Mouse (Mus musculus) gastrocnemius, adult 18-20 months (tissue): ENCODE measurements around the gene Lrrc20. TPM values are rescaled to one million over a fixed set of nuclear protein-coding genes. Genes with fewer than 3 reads are reported as not detected.
A peak's percentile ranks its signal among the peaks of the same experiment; 100 is the strongest.
"Not testable (repeated sequence)": the region's sequence is repeated elsewhere in the genome, so short reads cannot be mapped to it uniquely, and the experiment has no call there.

Experiments
- DNase-seq: peaks from one replicate; pipeline ENCODE4 v3.0.0; 2021; ENCODE audit warnings: low spot score
- total RNA-seq, 2 experiments: library from RNA; stranded (reverse); gene quantifications; 2 replicates each; pipeline ENCODE4 v1.2.3; 2021

The Lrrc20 gene
- total RNA-seq, 2 experiments from 2014 or later = 161 to 167 TPM

- no peak for DNase-seq
These were observed 94.6 kb downstream of the Lrrc20 start for GRCm38 (mm10) chr10:61570181-61570580.

GRCm38 (mm10) chr10:61572126-61572525 is 96.5 kb downstream of the Lrrc20 start:
- peak; percentile 17 for DNase-seq

- DNase-seq = no peak
These were observed 100.6 kb downstream of the Lrrc20 start for GRCm38 (mm10) chr10:61576120-61576767.

- DNase-seq = no peak
These were observed 111.7 kb downstream of the Lrrc20 start for GRCm38 (mm10) chr10:61587241-61587849.

- no peak for DNase-seq
These were observed 122.4 kb downstream of the Lrrc20 start for GRCm38 (mm10) chr10:61597991-61598390.

GRCm38 (mm10) chr10:61599556-61600114 is 124.0 kb downstream of the Lrrc20 start:
- DNase-seq = no peak

GRCm38 (mm10) chr10:61602283-61603033 is 126.9 kb downstream of the Lrrc20 start:
- DNase-seq = peak; percentile 43

GRCm38 (mm10) chr10:61604376-61605065 is 128.9 kb downstream of the Lrrc20 start:
- no peak for DNase-seq

- not testable (repeated sequence) for DNase-seq
These were observed 129.8 kb downstream of the Lrrc20 start for GRCm38 (mm10) chr10:61605381-61605780.

- peak; percentile 70 for DNase-seq
These were observed 130.2 kb downstream of the Lrrc20 start for GRCm38 (mm10) chr10:61605851-61606250.

- no peak for DNase-seq
These were observed 132.6 kb downstream of the Lrrc20 start for GRCm38 (mm10) chr10:61608233-61608632.

GRCm38 (mm10) chr10:61610650-61611235 is 135.1 kb downstream of the Lrrc20 start:
- DNase-seq = peak; percentile 27

- DNase-seq = no peak
These were observed 138.7 kb downstream of the Lrrc20 start for GRCm38 (mm10) chr10:61614311-61614710.

- no peak for DNase-seq
These were observed 142.9 kb downstream of the Lrrc20 start for GRCm38 (mm10) chr10:61618528-61618927.

- no peak for DNase-seq
These were observed 146.1 kb downstream of the Lrrc20 start for GRCm38 (mm10) chr10:61621681-61622080.

- not testable (repeated sequence) for DNase-seq
These were observed 148.3 kb downstream of the Lrrc20 start for GRCm38 (mm10) chr10:61623874-61624273.

- DNase-seq = no peak
These were observed 149.2 kb downstream of the Lrrc20 start for GRCm38 (mm10) chr10:61624771-61625170.

- DNase-seq = no peak
These were observed 150.0 kb downstream of the Lrrc20 start for GRCm38 (mm10) chr10:61625381-61626257.

GRCm38 (mm10) chr10:61626551-61626950 is 150.9 kb downstream of the Lrrc20 start:
- no peak for DNase-seq
